Mouse (Mus musculus) kidney, postnatal 14 days (tissue): ENCODE results near the gene Nudt9.

ENCODE experiments used
- DNase-seq: peaks from one replicate; pipeline ENCODE4 v3.0.0; 2022; ENCODE audit warnings: mixed read lengths

Gene Nudt9

DNA sequence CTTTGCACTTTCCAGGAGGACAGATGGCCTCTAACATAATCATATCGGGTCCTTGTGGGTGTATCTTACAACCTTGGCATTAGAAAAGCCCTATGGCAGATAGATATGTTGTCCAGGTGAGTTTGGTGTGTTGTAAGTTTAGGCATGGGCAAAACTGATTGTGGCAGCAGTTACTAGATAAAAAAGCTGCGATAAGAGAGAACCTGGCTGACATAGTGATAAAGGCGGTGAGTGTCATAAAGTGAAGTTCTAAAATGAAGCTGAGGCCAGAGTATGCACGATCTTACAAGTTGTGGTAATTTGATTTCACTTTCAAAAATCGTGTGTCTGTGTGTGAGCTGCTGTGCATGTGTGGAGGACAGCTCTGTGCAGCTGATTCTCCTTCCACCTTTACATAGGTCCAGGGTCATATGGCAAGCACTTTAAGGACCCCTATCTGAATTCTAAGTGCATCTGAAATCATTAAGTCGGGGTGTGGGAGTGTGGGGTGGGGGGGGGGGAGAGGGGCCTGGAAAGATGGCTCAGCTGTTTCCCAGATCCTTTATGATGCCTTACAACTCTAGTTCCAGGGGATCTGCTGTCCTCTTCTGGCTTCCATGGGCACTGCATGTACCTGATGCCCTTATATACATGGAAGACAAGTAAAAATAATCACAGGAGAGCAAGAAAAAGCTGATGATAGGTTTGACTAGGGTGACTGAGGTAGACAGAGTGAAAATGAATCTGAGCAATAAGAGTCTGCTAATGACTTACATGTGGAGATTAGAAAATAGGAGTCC lies 6.8 kb upstream of the Nudt9 start:
- peak; percentile 67 for DNase-seq

DNA sequence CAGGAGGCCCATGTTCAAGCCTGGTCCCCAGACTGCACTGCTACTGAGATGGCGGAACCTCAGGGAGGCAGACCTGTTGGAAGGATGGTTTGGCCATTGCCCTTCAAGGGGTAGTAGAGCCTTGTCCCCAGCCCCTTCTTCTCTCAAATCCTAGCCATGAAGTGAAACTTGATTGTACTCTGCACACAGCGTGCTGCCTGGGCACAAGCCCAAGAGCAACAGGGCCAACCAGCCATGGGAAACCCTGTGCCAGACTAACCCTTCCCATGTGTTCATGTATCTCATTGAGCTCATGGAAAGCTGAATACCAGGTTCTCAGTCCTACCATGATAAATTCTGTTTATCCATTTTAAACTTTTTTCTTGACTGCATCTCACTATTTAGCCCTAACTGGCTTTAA lies 3.2 kb upstream of the Nudt9 start:
- DNase-seq, result no peak

DNA sequence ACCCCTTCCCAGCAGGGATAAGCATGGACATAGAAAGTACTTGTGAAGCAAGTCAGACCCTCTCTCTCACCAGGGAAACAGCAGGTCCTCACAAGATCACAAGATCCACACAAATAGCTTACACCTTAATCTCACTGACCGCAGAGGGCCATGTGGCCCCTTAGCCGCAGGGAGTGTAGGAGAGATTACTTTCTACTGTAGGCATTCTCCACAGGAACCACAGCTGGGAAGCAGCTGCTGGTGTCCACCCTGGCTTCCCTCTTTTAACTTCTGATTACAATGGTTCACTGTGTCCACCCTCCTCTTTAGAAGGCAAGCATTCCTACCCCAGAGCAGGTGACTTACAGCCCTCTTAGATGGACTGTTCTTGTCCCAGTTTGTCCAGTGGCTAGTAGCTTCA lies 2.4 kb upstream of the Nudt9 start:
- DNase-seq, result no peak

DNA sequence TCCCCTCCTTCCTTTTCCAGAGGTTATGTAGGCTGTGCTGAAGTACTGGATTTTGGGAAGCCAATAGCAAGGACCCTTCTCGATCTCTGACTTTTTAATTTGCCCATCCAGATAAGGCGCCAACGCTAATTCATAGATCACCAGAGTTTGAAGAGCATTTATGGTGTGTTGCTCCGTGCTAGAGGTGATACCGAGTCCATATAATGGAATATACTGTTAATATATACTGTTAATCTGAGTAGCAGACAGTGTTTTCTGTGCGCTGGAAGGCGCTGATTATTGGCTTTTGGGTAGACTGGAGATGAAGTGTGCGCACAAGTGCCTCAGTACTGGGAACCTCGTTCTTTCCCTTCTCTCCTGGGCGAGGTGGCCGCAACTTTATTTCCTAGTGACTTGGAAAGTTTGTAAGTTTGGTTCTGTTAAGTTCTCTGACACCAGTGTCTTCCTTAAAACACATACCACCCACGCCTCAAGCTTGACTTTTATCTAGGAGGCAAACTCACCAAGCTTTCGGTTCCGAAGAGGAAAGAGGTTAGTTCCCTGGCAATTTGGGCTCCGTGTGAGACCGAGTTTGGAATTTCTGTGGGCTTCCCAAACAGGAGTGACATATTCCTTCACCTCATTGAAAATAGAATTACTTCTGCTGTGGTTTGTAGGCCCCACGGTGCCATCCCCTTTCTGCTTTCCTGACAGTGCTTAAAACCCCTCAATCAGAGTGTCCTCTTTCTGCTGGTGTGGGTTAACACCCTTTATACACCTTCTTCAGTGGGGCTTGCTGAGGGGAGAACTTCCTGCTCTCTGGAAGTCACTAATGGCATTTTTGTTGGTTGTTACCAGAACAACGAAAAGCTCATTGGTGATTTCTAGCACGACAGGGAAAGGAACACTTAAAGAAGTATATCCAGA lies 1.3 kb downstream of the Nudt9 start:
- DNase-seq, result no peak

DNA sequence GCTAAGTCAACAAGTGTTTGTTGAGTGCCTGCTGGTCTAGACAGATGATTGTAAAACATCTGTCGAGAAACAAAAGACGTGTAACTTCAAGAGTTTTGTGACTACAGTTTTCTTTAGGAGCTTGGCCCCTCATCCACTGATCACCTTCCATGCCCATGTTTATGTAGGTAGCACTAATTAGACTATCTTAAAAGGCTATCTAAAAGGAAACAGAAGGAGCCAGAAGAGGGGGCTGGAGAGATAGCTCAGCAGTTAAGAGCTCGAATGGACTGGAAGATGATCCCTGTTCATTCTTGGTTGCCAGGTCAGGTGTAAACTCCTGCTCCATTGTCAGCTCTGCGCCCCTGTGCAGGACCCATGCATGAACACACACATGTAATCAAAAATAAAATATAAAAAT lies 2.0 kb downstream of the Nudt9 start:
- no peak for DNase-seq

DNA sequence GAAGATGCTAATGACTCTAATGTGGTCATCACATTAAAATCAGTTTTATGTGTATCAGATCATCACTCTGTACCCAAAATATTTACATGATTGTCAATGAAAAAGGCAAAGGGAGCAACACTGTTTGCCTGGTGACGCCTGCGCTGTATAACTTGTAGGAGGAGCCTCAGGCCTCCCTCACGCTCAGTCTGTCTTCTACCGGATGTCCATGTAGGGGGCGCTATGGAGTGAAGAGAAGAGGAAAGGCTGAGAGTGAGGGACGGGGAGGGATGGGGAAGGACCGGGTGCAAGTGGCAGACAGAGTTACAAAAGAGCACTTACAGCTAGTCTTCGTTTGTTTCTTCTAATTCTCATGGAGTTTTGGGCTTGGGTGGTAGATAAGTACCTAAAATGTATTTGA lies 6.8 kb downstream of the Nudt9 start:
- no peak for DNase-seq

DNA sequence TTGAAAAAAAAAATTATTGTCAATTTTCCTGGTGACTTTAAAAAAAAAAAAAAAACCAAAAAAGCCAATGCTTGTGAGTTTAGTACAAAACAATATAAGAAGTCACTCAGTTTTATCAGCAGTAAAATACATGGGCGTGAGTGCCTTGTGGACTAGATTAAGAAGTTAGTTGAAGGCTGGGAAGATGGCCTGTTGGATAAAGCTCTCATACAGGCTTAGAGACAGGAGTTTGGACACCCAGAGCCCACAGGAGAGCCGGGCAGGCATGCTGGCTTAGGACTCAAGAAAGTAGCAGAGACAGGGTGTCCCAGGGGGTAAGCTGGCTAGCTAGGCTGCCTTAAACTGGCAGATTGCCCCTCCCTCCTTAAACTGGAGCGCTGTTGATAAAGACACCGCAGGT lies 8.8 kb downstream of the Nudt9 start:
- DNase-seq, result no peak

DNA sequence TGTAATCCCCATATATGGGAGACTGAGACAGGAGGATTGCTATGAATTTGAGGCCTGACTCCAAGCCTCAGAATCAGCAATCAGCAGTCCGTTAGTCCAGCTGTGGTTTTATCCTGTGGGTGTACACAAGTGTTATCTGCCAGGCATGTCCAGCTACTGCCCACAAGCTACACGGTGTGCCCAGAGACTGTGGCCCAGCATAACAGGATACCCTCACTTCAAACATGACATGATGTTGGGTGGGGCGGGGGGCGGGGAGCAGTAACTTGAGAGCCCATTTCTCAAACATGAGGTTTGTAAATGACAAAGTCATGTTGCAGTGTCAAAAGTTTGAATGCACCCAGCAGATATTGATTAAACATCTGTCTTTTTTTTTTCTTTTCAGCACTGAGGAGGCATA lies 9.7 kb downstream of the Nudt9 start:
- no peak for DNase-seq

DNA sequence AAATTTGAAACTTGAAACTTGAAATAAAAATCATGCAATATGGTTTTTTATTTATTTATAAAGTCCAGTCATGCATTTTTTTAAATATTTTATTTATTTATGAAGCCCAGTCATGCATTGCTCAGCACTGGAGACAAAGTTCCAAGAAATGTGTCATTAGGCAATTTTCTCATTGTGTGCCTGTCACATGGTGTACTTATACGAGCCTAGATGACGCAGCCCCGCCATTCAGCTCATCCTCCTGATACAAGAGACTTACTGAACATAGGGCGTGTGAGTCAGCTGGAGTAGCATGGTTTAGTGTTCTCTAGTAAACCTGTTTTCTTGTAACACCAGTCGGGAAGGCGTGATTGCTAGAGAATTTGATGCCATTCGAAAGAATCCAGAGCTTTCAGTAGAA lies 10.2 kb downstream of the Nudt9 start:
- no peak for DNase-seq

DNA sequence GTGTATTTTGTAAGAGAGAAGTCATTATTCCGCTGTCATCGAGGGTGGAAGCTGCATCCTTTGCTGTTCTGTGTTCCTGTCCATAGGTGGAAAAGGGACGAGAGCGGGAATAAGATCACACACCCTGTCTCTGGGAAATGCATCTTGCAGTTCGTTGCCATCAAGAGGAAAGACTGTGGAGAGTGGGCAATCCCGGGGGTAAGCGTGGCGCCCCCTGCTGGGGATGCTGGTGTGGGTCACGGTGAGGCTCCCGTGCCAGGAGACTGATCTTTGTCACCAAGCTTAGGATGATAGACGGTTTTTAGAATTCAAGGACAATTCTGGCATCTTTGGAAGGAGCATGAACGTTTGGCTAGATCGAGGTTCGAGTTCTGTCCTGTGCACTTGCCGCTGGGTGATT lies 11.9 kb downstream of the Nudt9 start:
- DNase-seq, result peak; percentile 45

DNA sequence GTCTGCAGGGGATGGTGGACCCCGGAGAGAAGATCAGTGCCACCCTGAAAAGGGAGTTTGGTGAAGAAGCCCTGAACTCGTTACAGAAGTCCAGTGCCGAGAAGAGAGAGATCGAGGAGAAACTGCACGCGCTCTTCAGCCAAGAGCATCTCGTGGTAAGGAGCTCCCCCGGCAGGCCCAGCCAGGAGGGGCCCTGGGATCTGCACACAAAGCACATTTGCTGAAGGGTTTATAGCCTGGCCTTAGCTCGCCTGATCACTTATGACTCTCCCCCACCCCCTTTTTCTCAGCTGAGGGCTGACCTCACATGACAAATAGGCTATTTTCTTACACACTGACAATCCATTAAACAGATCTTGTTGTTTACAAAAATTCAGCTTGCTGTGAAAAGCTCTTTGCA lies 13.5 kb downstream of the Nudt9 start:
- DNase-seq, result peak; percentile 29

DNA sequence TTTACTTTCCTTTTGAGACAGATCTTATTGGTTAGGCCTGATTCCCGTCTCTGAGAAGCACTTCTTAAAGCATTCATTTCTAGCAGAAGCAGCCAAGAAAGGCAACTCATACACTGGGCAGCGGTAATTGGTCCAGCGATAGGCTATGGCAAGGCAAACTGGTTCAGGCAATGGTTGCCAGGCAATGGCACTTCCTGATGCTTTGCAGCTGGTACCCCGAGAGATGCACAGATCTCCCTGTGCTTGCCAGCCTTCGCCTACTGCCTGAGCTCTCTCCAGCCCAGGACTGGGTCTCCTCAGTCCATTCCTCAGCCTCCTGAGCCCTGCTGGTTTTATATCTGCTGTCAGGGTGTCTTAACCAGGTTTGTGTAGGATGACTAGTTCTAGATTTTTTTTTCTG lies 14.3 kb downstream of the Nudt9 start:
- no peak for DNase-seq

DNA sequence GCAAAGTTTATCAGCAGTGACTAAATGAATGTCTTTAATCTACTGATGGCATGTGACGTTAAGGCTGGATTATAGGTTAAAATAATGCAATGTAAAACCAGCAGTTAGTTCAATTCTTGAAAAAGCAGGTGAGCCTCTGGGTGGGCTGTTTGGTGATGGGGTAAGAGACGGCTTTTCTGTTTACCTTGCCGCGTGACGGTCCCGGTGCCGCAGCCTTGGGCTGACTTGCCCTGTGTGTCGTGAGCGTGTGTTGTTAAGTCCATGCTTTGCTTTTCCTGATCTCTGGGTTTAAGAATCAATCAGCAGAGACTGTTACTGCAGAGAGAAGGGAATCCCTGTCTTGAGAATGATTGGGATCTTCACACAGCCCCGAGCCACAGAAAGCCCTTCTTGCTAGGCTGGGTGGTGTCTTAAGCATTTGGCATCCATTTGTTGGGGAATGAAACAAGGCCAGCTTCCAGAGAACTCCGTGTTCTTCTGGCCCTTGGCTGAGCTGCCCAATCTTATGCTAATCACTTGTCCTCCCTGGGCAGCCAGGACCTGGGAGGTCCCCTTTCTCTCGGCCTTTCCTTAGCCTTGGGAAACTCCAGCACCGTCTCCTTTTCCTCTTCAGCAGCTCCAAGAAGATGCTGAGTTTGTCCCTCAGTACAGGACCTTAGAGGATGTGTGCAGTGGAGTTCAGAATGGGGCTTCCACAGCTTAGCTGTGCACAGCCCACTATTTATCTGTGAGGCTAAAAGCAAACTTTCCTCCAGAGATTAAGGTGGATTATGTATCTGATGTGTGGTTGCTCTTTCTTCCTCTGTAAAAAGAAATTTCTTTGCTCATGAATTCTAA lies 16.0 kb downstream of the Nudt9 start:
- no peak for DNase-seq

DNA sequence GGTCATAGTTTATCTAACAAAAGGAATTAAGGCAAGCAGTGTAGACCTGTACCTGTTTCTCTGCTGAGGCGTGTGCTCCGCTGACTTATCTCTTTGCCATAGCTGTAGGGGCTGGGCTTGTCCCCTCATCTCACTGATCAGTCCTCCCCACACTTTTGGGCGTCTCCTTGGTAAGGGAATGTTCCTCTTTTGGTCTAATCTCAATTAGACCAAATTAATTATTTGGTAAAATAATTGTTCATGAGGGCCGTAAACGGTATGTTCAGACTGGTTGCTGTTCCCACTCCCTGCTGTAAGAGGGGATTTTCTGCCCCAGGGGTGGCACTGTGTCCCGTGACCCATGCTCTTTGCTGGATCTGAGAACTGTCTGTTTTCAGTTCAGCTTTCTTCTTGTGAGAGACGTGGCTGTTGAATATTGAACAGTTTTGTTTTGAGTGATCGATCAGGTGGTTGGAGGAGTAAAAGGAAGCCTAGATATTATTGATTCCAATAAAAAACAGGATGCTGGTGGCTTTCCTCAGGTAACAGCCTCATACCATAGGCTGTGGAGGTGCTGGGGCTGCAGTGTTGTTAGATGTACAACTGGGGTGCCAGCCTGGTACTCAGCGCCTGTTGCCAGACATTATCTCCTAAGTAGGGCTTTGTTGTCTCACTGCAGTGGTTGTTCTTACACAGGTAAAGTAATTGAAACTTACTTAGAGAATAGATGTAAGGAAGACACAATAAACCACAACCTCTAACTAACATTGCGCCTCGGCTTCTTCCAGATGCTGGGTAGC lies 16.9 kb downstream of the Nudt9 start:
- DNase-seq, result no peak

DNA sequence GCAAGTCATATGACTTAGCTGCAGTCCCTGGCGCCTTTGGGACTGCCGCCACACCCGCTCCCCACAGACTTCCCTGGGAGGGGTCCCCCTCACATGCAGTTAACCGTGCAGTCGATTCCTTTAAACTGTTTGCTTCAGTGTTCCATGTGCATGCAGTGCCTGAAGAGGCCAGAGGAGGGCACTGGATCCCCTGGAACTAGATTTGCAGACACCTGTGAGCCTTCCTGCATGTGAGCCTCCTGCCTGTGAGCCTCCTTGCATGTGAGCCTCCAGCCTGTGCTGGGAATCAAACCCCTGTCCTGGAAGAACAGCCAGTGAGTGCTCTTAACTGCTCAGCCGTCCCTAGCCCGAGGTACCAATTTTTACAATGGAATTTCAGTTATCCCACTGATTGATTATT lies 22.6 kb downstream of the Nudt9 start:
- DNase-seq, result peak; percentile 14

DNA sequence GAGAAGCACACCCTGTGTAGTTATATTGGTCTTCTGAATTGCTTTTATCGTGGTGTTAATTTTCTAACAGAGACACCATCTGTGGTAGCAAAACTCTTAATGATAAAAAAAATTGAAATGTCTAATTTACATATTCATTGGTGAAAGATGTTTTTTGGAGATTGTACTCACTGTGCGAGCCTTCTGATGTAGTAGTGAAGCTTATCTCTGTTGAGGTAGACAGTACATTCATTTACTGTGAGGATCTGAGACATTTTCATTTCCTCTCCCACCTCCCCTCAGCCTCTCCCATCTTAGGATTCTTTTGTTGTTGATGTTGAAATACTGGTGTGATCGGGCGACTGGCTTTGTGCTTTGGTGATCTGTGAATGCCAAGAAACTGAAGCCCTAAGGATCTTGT lies 24.9 kb downstream of the Nudt9 start:
- DNase-seq, result no peak

DNA sequence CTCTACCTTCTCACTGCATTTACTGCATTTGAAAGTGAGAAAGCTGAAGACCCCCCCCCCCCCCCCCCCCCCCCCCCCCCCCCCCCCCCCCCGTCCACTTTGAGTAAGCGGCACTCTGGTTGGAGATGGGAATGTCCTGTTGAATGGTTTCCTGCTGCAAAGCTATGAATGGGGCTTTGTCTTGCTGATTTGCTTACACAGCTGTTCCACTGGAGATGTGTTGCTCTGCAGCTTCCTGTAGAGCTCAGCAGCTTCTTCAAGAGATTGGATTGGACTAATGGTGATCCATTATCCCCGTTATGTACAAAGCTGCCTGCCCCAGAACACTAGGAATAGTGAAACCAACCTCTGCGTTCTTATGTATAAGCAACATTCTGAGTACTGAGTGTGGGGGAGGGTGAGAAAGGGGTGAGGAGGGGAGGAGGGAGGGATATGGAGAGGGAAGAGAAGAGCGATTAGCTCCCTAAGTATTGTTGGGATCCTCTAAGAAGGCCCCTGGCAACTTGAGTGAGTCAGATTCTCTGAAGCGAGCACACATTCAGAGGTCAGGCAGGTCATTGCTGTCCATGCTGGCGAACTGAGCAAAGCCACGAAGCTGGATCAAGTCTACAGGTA lies 26.3 kb downstream of the Nudt9 start:
- peak; percentile 37 for DNase-seq

DNA sequence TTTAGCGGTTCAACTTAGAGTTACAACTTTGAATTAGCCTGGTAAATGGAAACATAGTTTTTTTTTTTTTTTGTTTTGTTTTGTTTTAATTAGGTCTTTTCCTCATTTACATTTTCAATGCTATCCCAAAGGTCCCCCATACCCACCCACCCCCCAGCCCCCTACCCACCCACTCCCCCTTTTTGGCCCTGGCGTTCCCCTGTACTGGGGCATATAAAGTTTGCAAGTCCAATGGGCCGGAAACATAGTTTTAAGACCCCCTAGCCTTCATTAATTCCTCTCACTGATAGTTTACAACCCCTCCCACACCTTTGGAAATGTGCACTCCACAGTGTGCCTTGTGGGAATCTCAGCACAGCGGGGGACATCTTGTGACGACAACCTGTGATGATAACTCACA lies 27.5 kb downstream of the Nudt9 start:
- DNase-seq, result no peak

DNA sequence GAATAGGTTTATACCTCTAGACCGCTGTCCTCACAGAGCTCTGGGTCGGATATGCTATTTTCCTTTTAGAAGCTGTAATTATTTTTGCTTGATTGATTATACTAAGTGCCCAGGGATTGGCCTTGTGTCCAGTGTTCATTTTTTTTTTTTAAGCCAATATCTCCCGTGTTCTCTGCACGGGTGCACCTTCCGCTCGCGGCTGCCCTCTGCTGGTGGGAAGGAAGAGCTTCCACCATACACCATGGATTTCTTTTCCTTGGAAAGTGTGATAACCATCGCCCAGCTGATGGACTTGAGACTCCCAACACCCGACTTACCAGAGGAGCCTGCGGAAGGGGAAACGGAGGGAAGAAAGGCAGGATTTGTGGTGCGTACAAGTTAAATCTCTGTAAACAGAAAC lies 28.3 kb downstream of the Nudt9 start:
- DNase-seq, result peak; percentile 66

DNA sequence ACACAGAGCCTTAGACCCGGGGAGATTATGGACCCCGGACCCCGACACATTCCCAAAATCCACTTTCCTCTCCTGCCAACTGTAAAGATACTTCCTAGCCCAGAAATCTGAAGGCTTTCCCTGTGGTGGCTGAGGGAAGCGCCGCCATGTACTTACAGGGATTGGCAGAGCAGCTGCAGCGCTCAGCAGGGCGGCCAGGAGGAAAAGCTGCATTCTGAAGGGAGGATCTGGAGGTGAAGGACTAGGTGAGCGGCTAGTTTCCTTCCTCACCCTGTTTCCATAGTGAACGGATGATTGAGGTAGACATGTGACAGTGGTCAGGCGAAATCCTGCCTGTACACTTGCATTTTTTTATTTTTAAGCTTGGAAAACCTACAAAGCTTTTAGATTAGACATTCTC lies 30.3 kb downstream of the Nudt9 start:
- DNase-seq, result no peak

DNA sequence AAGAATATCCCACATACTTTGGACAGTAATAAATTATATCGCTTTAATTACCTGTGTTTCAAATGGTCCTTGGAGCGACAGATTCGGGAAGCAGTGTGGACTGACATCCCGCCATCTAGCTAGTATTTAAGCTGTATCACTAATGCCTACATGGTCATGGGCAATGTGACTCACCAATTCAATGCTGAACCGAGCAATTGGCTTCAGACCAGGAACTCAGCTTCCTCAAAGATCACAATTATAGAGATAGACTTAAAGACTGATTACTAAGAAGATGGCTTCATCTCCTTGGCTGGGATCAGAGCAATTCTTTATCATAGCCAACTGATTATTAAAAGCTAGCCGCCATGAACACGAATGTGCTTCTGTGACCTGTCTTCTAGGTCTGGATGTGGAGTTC lies 31.4 kb downstream of the Nudt9 start, which contains the start of gene Gm17660:
TSS of gene Gm17660 (minus strand) at position 101 of the 400 bp plus-strand sequence.
- no peak for DNase-seq

DNA sequence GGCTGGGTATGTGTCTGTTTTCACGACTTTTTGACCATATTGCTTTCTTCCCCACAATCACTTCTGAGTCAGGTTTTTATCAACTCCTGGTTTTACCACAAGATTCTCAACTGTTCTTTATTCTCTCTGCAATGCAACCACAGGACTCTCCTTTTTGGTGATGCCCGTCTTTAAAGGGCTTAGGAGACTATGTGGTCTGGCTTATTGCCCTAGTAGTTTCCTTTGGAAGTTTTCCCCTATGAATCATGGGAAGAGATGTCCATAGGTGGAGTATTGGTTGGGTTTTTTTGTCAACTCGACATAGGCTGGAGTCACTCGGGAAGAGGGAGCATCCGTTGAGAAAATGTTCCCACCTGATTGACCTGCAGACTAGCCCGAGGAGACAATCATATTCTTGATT lies 34.6 kb downstream of the Nudt9 start:
- DNase-seq, result no peak
